Mouse (Mus musculus): ENCODE results near the gene Dusp11. TPM values are rescaled to one million over a fixed set of nuclear protein-coding genes. Genes with fewer than 3 reads are reported as not detected.
"Not testable (repeated sequence)": the region's sequence is repeated elsewhere in the genome, so short reads cannot be mapped to it uniquely, and the experiment has no call there.

Gene Dusp11
- polyA plus RNA-seq, 1 experiment from 2014 or later: 20.8 TPM

- no peak overlapping the region for H3K27ac ChIP-seq (ENCODE audit: low read depth)
- no peak for ATAC-seq
Measured at GRCm38 (mm10) chr6:85972699-85973098, 11.2 kb upstream of the Dusp11 start.

GRCm38 (mm10) chr6:85969889-85970288, 8.4 kb upstream of the Dusp11 start:
- no peak for ATAC-seq
- 62% methylated on average over 2 of the region's 2 CpGs for WGBS (ENCODE audit: insufficient replicate concordance)
- no peaks in the 10 kb centered on the region for H3K9me3 ChIP-seq (ENCODE audit: low read length)

More at GRCm38 (mm10) chr6:85972699-85973098, 11.2 kb upstream of the Dusp11 start:
- no peaks in the 10 kb centered on the region for H3K4me1 ChIP-seq (ENCODE audit: insufficient read depth)
- H3K9me3 ChIP-seq (ENCODE audit: low read length): no peaks in the 10 kb centered on the region
- no peak for DNase-seq
- no peak overlapping the region for H3K4me2 ChIP-seq (ENCODE audit: low read depth, low read length)
- H3K9ac ChIP-seq (replicated peaks): no peak overlapping the region
- no peak overlapping the region for H3K4me3 ChIP-seq (ENCODE audit: low read depth, low read length)
- no peak for TF ChIP-seq EP300 (IDR thresholded peaks at IDR 0.05; ENCODE audit: low read depth)
- 79% methylated on average over 3 of the region's 3 CpGs for WGBS (ENCODE audit: insufficient replicate concordance)
- H3K36me3 ChIP-seq (replicated peaks; ENCODE audit: insufficient read depth, low read length): no peaks in the 10 kb centered on the region
- H3K27me3 ChIP-seq (ENCODE audit: insufficient read depth, low read length): no peaks in the 10 kb centered on the region

GRCm38 (mm10) chr6:85966686-85967085, 5.2 kb upstream of the Dusp11 start:
- no peak for ATAC-seq
- Histone ChIP-seq H3K4me3 (ENCODE audit: low read depth, low read length) (no peak overlapping the region), H3K9ac (replicated peaks) (no peak overlapping the region), H3K9me3 (ENCODE audit: low read length) (no peaks in the 10 kb centered on the region), H3K4me1 (ENCODE audit: insufficient read depth) (0 out of 2 replicates have a peak, but pooled peaks cover 8% of the 10 kb centered on the region), H3K4me2 (ENCODE audit: low read depth, low read length) (no peak overlapping the region), H3K27ac (ENCODE audit: low read depth) (peak overlapping the region; percentile 44; the same call in 1 of the 2 replicates), H3K36me3 (replicated peaks; ENCODE audit: insufficient read depth, low read length) (no peaks in the 10 kb centered on the region), H3K27me3 (ENCODE audit: insufficient read depth, low read length) (no peaks in the 10 kb centered on the region)
- TF ChIP-seq CTCF (IDR thresholded peaks at IDR 0.05; ENCODE audit: low read depth) (peak; percentile 55), EP300 (IDR thresholded peaks at IDR 0.05; ENCODE audit: low read depth) (no peak)
- peak; percentile 40 for DNase-seq
- WGBS (ENCODE audit: insufficient replicate concordance): 49% methylated on average over 4 of the region's 4 CpGs

More at GRCm38 (mm10) chr6:85969889-85970288, 8.4 kb upstream of the Dusp11 start:
- H3K27me3 ChIP-seq (ENCODE audit: insufficient read depth, low read length): no peaks in the 10 kb centered on the region
- H3K36me3 ChIP-seq (replicated peaks; ENCODE audit: insufficient read depth, low read length): no peaks in the 10 kb centered on the region
- H3K4me2 ChIP-seq (ENCODE audit: low read depth, low read length): no peak overlapping the region
- no peak overlapping the region for H3K4me3 ChIP-seq (ENCODE audit: low read depth, low read length)
- no peak overlapping the region for H3K9ac ChIP-seq (replicated peaks)
- H3K27ac ChIP-seq (ENCODE audit: low read depth): no peak overlapping the region
- DNase-seq: no peak
- TF ChIP-seq CTCF (IDR thresholded peaks at IDR 0.05; ENCODE audit: low read depth) (no peak), EP300 (IDR thresholded peaks at IDR 0.05; ENCODE audit: low read depth) (no peak)
- 0 out of 2 replicates have a peak, but pooled peaks cover 8% of the 10 kb centered on the region for H3K4me1 ChIP-seq (ENCODE audit: insufficient read depth)

- H3K9ac ChIP-seq (replicated peaks); ATAC-seq; H3K4me1 ChIP-seq (ENCODE audit: insufficient read depth); H3K4me2 ChIP-seq (ENCODE audit: low read depth, low read length); H3K36me3 ChIP-seq (replicated peaks; ENCODE audit: insufficient read depth, low read length); H3K27me3 ChIP-seq (ENCODE audit: insufficient read depth, low read length); H3K4me3 ChIP-seq (ENCODE audit: low read depth, low read length); H3K9me3 ChIP-seq (ENCODE audit: low read length): not testable (repeated sequence)
- WGBS (ENCODE audit: insufficient replicate concordance): 37% methylated on average over 4 of the region's 6 CpGs
- H3K27ac ChIP-seq (ENCODE audit: low read depth): peak overlapping the region; percentile 44; the same call in 1 of the 2 replicates
- peak; percentile 21 for DNase-seq
Measured at GRCm38 (mm10) chr6:85966081-85966480, 4.6 kb upstream of the Dusp11 start.

GRCm38 (mm10) chr6:85957581-85957980, 3.9 kb downstream of the Dusp11 start:
- Histone ChIP-seq H3K9me3 (ENCODE audit: low read length) (no peaks in the 10 kb centered on the region), H3K27ac (ENCODE audit: low read depth) (no peak overlapping the region), H3K36me3 (replicated peaks; ENCODE audit: insufficient read depth, low read length) (peaks cover 53% of the 10 kb centered on the region), H3K4me3 (ENCODE audit: low read depth, low read length) (no peak overlapping the region), H3K27me3 (ENCODE audit: insufficient read depth, low read length) (no peaks in the 10 kb centered on the region), H3K4me2 (ENCODE audit: low read depth, low read length) (no peak overlapping the region), H3K9ac (replicated peaks) (no peak overlapping the region), H3K4me1 (ENCODE audit: insufficient read depth) (peaks cover 10% of the 10 kb centered on the region)
- DNase-seq (no peak), ATAC-seq (no peak)
- TF ChIP-seq EP300 (IDR thresholded peaks at IDR 0.05; ENCODE audit: low read depth) (no peak), CTCF (IDR thresholded peaks at IDR 0.05; ENCODE audit: low read depth) (no peak)
- WGBS (ENCODE audit: insufficient replicate concordance): 85% methylated on average over 3 of the region's 3 CpGs

- ATAC-seq (no peak), DNase-seq (no peak)
- H3K27me3 ChIP-seq (ENCODE audit: insufficient read depth, low read length): no peaks in the 10 kb centered on the region
- no peak for TF ChIP-seq EP300 (IDR thresholded peaks at IDR 0.05; ENCODE audit: low read depth)
- TF ChIP-seq CTCF (IDR thresholded peaks at IDR 0.05; ENCODE audit: low read depth): no peak
- H3K4me2 ChIP-seq (ENCODE audit: low read depth, low read length): no peak overlapping the region
- peaks cover 92% of the 10 kb centered on the region for H3K36me3 ChIP-seq (replicated peaks; ENCODE audit: insufficient read depth, low read length)
- H3K4me1 ChIP-seq (ENCODE audit: insufficient read depth): no peaks in the 10 kb centered on the region
- no peaks in the 10 kb centered on the region for H3K9me3 ChIP-seq (ENCODE audit: low read length)
- H3K4me3 ChIP-seq (ENCODE audit: low read depth, low read length): no peak overlapping the region
- 89% methylated on average over 6 of the region's 6 CpGs for WGBS (ENCODE audit: insufficient replicate concordance)
- H3K27ac ChIP-seq (ENCODE audit: low read depth): no peak overlapping the region
- H3K9ac ChIP-seq (replicated peaks): no peak overlapping the region
Measured at GRCm38 (mm10) chr6:85948549-85948948, 12.9 kb downstream of the Dusp11 start.

- ATAC-seq: no peak
- TF ChIP-seq CTCF (IDR thresholded peaks at IDR 0.05; ENCODE audit: low read depth) (no peak), EP300 (IDR thresholded peaks at IDR 0.05; ENCODE audit: low read depth) (no peak)
- no peaks in the 10 kb centered on the region for H3K27me3 ChIP-seq (ENCODE audit: insufficient read depth, low read length)
- peaks cover 3% of the 10 kb centered on the region; the same call in 1 of the 2 replicates for H3K4me1 ChIP-seq (ENCODE audit: insufficient read depth)
- peaks cover 49% of the 10 kb centered on the region for H3K36me3 ChIP-seq (replicated peaks; ENCODE audit: insufficient read depth, low read length)
- H3K9me3 ChIP-seq (ENCODE audit: low read length): no peaks in the 10 kb centered on the region
- H3K4me2 ChIP-seq (ENCODE audit: low read depth, low read length): no peak overlapping the region
- no peak overlapping the region for H3K4me3 ChIP-seq (ENCODE audit: low read depth, low read length)
- no peak for DNase-seq
- WGBS (ENCODE audit: insufficient replicate concordance): 83% methylated on average over 3 of the region's 3 CpGs
- no peak overlapping the region for H3K9ac ChIP-seq (replicated peaks)
- no peak overlapping the region for H3K27ac ChIP-seq (ENCODE audit: low read depth)
Measured at GRCm38 (mm10) chr6:85942469-85942868, 19.0 kb downstream of the Dusp11 start.

Measured in liver, postnatal 0 days (tissue).